Mouse (Mus musculus) ES-E14 (cell line): ENCODE results near the gene Pabpc1l. TPM values are rescaled to one million over a fixed set of nuclear protein-coding genes. Genes with fewer than 3 reads are reported as not detected.

ENCODE experiments used
- DNase-seq: peaks from one replicate; pipeline ENCODE4 v3.0.0-alpha.2; 2013; ENCODE audit warnings: low read depth, low spot score
- H3K27ac ChIP-seq: 2 replicates; pipeline ENCODE4 v1.5.1; 2012; ENCODE audit warnings: low read depth, mild to moderate bottlenecking, low read length, moderate library complexity, mixed read lengths; ENCODE audit not compliant: poor library complexity, insufficient read depth, severe bottlenecking
- H3K36me3 ChIP-seq: 2 replicates; pipeline ENCODE4 v1.6.1; 2012; ENCODE audit warnings: mild to moderate bottlenecking, low read length, moderate library complexity, mixed read lengths; ENCODE audit not compliant: control insufficient read depth, poor library complexity, insufficient read depth, severe bottlenecking
- H3K4me1 ChIP-seq, 2 experiments: fragments of 150-350 bp in 1 of 2; sonication (generic) in 1 of 2; 2 replicates each; pipeline ENCODE4 v1.6.1; 2012; ENCODE audit warnings: low read length in 2 of 2, mild to moderate bottlenecking in 1 of 2, mixed read lengths in 1 of 2; ENCODE audit not compliant: control insufficient read depth in 2 of 2, insufficient read depth in 2 of 2, poor library complexity in 1 of 2
- H3K4me3 ChIP-seq, 2 experiments: fragments of 150-350 bp in 1 of 2; sonication (generic) in 1 of 2; 2 replicates each; pipeline ENCODE4 v1.5.1; 2012; ENCODE audit warnings: low read length in 2 of 2, low read depth in 1 of 2, mild to moderate bottlenecking in 1 of 2, mixed read lengths in 1 of 2; ENCODE audit not compliant: insufficient read depth in 1 of 2, poor library complexity in 1 of 2, severe bottlenecking in 1 of 2
- H3K9ac ChIP-seq: 2 replicates; pipeline ENCODE4 v1.6.1; 2012; ENCODE audit warnings: low read depth, mild to moderate bottlenecking, low read length, mixed read lengths; ENCODE audit not compliant: poor library complexity, insufficient read depth, severe bottlenecking
- H3K9me3 ChIP-seq: fragments of 150-350 bp; sonication (generic); 2 replicates; pipeline ENCODE4 v1.6.1; 2012; ENCODE audit warnings: low read depth, mild to moderate bottlenecking, low read length; ENCODE audit not compliant: control insufficient read depth, insufficient read depth
- CHD2 ChIP-seq: IDR thresholded peaks from 2 replicates; pipeline ENCODE4 v1.6.1; 2014; ENCODE audit warnings: mild to moderate bottlenecking, low read depth, low read length, inconsistent platforms
- HCFC1 ChIP-seq: IDR thresholded peaks from 2 replicates; pipeline ENCODE4 v1.6.1; 2012; ENCODE audit warnings: low read length, inconsistent platforms, borderline replicate concordance; ENCODE audit not compliant: insufficient read depth
- MAFK ChIP-seq: IDR thresholded peaks from 2 replicates; pipeline ENCODE4 v1.6.1; 2014; ENCODE audit warnings: mild to moderate bottlenecking, low read depth, low read length, inconsistent platforms; ENCODE audit not compliant: insufficient read depth
- ZC3H11A ChIP-seq: IDR thresholded peaks from 2 replicates; pipeline ENCODE4 v1.6.1; 2012; ENCODE audit warnings: low read depth, mild to moderate bottlenecking, inconsistent platforms, low read length, borderline replicate concordance
- ZNF384 ChIP-seq: IDR thresholded peaks from 2 replicates; pipeline ENCODE4 v1.6.1; 2012; ENCODE audit warnings: low read depth, low read length, inconsistent platforms
- in situ Hi-C, 2 experiments: fragments of 600-800 bp; cut with MboI; formaldehyde crosslinking; loops; one replicate each; pipeline ENCODE4 v1.15.1; 2025; ENCODE audit warnings: low sequenced_read_pairs in 2 of 2, inconsistent platforms in 1 of 2; ENCODE audit not compliant: unreplicated experiment in 2 of 2
- total RNA-seq: library from RNA; depleted of rRNA; stranded (reverse); fragments of 300-350 nt; gene quantifications from 2 replicates; pipeline ENCODE4 v1.2.3, GENCODE M21; 2012

Pabpc1l gene
- total RNA-seq, 1 experiment = not detected

GRCm38 (mm10) chr2:164010496-164010895 lies 14.8 kb upstream of the Pabpc1l start:
- Histone ChIP-seq H3K4me1 (peaks cover 1 to 4% of the 10 kb centered on the region in 2 experiments; a peak in 2 of 4 replicates), H3K4me3 (no peak overlapping the region)
- in situ Hi-C loops = no loop called here

GRCm38 (mm10) chr2:164010944-164011343 lies 14.3 kb upstream of the Pabpc1l start:
- DNase-seq = no peak
- H3K27ac ChIP-seq = no peak overlapping the region
- H3K9ac ChIP-seq = no peak overlapping the region
- TF ChIP-seq MAFK (no peak), HCFC1 (no peak), ZNF384 (no peak), ZC3H11A (no peak), CHD2 (no peak)
- peaks cover 1 to 4% of the 10 kb centered on the region in 2 experiments; a peak in 2 of 4 replicates for H3K4me1 ChIP-seq
- H3K9me3 ChIP-seq = no peaks in the 10 kb centered on the region
- H3K4me3 ChIP-seq = no peak overlapping the region
- H3K36me3 ChIP-seq = peaks cover 18% of the 10 kb centered on the region
- in situ Hi-C loops = no loop called here

More at GRCm38 (mm10) chr2:164010496-164010895, 14.8 kb upstream of the Pabpc1l start:
- H3K27ac ChIP-seq = no peak overlapping the region
- H3K9me3 ChIP-seq = no peaks in the 10 kb centered on the region
- peaks cover 15% of the 10 kb centered on the region for H3K36me3 ChIP-seq
- no peak for DNase-seq
- no peak overlapping the region for H3K9ac ChIP-seq
- no peak for TF ChIP-seq CHD2
- TF ChIP-seq ZNF384 = no peak
- no peak for TF ChIP-seq ZC3H11A
- no peak for TF ChIP-seq HCFC1
- no peak for TF ChIP-seq MAFK

GRCm38 (mm10) chr2:164015304-164015703 lies 9.9 kb upstream of the Pabpc1l start:
- no peak overlapping the region for H3K4me3 ChIP-seq
- H3K9ac ChIP-seq = no peak overlapping the region
- no peaks in the 10 kb centered on the region for H3K9me3 ChIP-seq
- H3K4me1 ChIP-seq = no peaks in the 10 kb centered on the region; a peak in 1 of 4 replicates
- no peak for DNase-seq
- H3K27ac ChIP-seq = no peak overlapping the region
- peaks cover 35% of the 10 kb centered on the region for H3K36me3 ChIP-seq
- TF ChIP-seq MAFK (no peak), ZNF384 (no peak), ZC3H11A (no peak), CHD2 (no peak), HCFC1 (no peak)
- in situ Hi-C loops = no loop called here

GRCm38 (mm10) chr2:164018910-164019309 lies 6.3 kb upstream of the Pabpc1l start:
- no peak overlapping the region for H3K4me3 ChIP-seq
- H3K9me3 ChIP-seq = no peaks in the 10 kb centered on the region
- no peak for DNase-seq
- H3K36me3 ChIP-seq = peaks cover 25% of the 10 kb centered on the region
- no peak for TF ChIP-seq HCFC1
- peaks cover 0 to 5% of the 10 kb centered on the region in 2 experiments; a peak in 1 of 4 replicates for H3K4me1 ChIP-seq
- H3K9ac ChIP-seq = no peak overlapping the region
- in situ Hi-C loops = no loop called here
- H3K27ac ChIP-seq = no peak overlapping the region

GRCm38 (mm10) chr2:164019943-164020342 lies 5.3 kb upstream of the Pabpc1l start:
- DNase-seq = no peak
- Histone ChIP-seq H3K4me1 (peaks cover 0 to 5% of the 10 kb centered on the region in 2 experiments; a peak in 1 of 4 replicates), H3K9ac (no peak overlapping the region), H3K4me3 (no peak overlapping the region), H3K27ac (no peak overlapping the region), H3K9me3 (no peaks in the 10 kb centered on the region), H3K36me3 (peaks cover 25% of the 10 kb centered on the region)
- in situ Hi-C loops = no loop called here
- TF ChIP-seq HCFC1 (no peak), ZC3H11A (no peak), MAFK (no peak), ZNF384 (no peak), CHD2 (no peak)
